In genomic region chr6:137252887-137253242, GRCm38 (mm10) we compare ENCODE assay signal across 8 mouse cellular contexts. TPM values are rescaled to one million over a fixed set of nuclear protein-coding genes. Genes with fewer than 3 reads are reported as not detected.
A peak's percentile ranks its signal among the peaks of the same experiment; 100 is the strongest.
DNase-seq lines count a peak whose midpoint lies in the region; ATAC-seq and TF ChIP-seq lines count a peak whose summit lies in the region.

No protein-coding gene starts in this region.

- DNase-seq in cerebellum, postnatal 10 days = peak; percentile 55 to 64
- DNase-seq in cerebellum, adult 11-12 months = no peak
- DNase-seq in lung, postnatal 25 days (ENCODE audit: low spot score) = no peak
- no peak for DNase-seq in thymus, postnatal 0 days (ENCODE audit: low spot score)
- DNase-seq in T-cell, adult 2 months (ENCODE audit: low spot score) = no peak

- TF ChIP-seq CTCF in small intestine, adult 2 months (IDR thresholded peaks at IDR 0.05; ENCODE audit: extremely low read depth, insufficient read length, insufficient replicate concordance, low read depth, low read length) = no peak

- no peak for ATAC-seq in lung, embryonic 16.5 days (ENCODE audit: low read depth)
- no peak for ATAC-seq in intestine, embryonic 16.5 days

- H3K36me3 ChIP-seq in lung, embryonic 16.5 days (ENCODE audit: control insufficient read depth, insufficient read depth, low read length) = no peaks in the 10 kb centered on the region
- H3K36me3 ChIP-seq in intestine, embryonic 16.5 days (ENCODE audit: control insufficient read depth, insufficient read depth, low read length) = no peaks in the 10 kb centered on the region
- H3K36me3 ChIP-seq in small intestine, adult 2 months (ENCODE audit: control insufficient read depth, insufficient read depth, low read length) = no peaks in the 10 kb centered on the region

- peak overlapping the region; percentile 64 for H3K4me2 ChIP-seq in lung, embryonic 16.5 days (ENCODE audit: low read depth, low read length)
- H3K4me2 ChIP-seq in intestine, embryonic 16.5 days (ENCODE audit: low read depth, low read length) = peak overlapping the region; percentile 87

- WGBS in lung, embryonic 16.5 days = 2% methylated on average over 15 of the region's 15 CpGs
- WGBS in intestine, embryonic 16.5 days = 2% methylated on average over 15 of the region's 15 CpGs
- 6% methylated on average over 15 of the region's 15 CpGs for WGBS in small intestine, adult 2 months

- H3K4me1 ChIP-seq in lung, embryonic 16.5 days (replicated peaks; ENCODE audit: control insufficient read depth, insufficient read depth, low read length) = no peaks in the 10 kb centered on the region
- H3K4me1 ChIP-seq in intestine, embryonic 16.5 days (ENCODE audit: control insufficient read depth, insufficient read depth, low read length) = no peaks in the 10 kb centered on the region; the same call in 1 of the 2 replicates
- H3K4me1 ChIP-seq in small intestine, adult 2 months (ENCODE audit: control insufficient read depth, insufficient read depth, insufficient read length, low read length) = no peaks in the 10 kb centered on the region

- TF ChIP-seq POLR2A in small intestine, adult 2 months (IDR thresholded peaks at IDR 0.05; ENCODE audit: low read depth, low read length) = no peak

- no peak overlapping the region for H3K27ac ChIP-seq in lung, embryonic 16.5 days (ENCODE audit: low read length)
- H3K27ac ChIP-seq in intestine, embryonic 16.5 days (ENCODE audit: low read length) = no peak overlapping the region
- H3K27ac ChIP-seq in small intestine, adult 2 months (ENCODE audit: insufficient read depth, low read depth, low read length) = no peak overlapping the region

- H3K9ac ChIP-seq in lung, embryonic 16.5 days (ENCODE audit: low read length) = peak overlapping the region; percentile 5
- H3K9ac ChIP-seq in intestine, embryonic 16.5 days (ENCODE audit: low read depth, low read length) = peak overlapping the region; percentile 50; the same call in 1 of the 2 replicates

- H3K9me3 ChIP-seq in lung, embryonic 16.5 days (ENCODE audit: control insufficient read depth, low read length) = no peaks in the 10 kb centered on the region
- H3K9me3 ChIP-seq in intestine, embryonic 16.5 days (ENCODE audit: control insufficient read depth, low read length) = no peaks in the 10 kb centered on the region

- H3K27me3 ChIP-seq in lung, embryonic 16.5 days (ENCODE audit: control insufficient read depth, insufficient read depth, low read depth, low read length) = peaks cover 20% of the 10 kb centered on the region
- H3K27me3 ChIP-seq in intestine, embryonic 16.5 days (replicated peaks; ENCODE audit: control insufficient read depth, insufficient read depth, low read length) = peaks cover 12% of the 10 kb centered on the region
- peaks cover 13% of the 10 kb centered on the region for H3K27me3 ChIP-seq in small intestine, adult 2 months (ENCODE audit: control insufficient read depth, insufficient read depth, low read length)

- peak overlapping the region; percentile 44 for H3K4me3 ChIP-seq in lung, embryonic 16.5 days (ENCODE audit: low read length)
- peak overlapping the region; percentile 48 for H3K4me3 ChIP-seq in intestine, embryonic 16.5 days (ENCODE audit: low read length)
- H3K4me3 ChIP-seq in small intestine, adult 2 months (ENCODE audit: low read depth, low read length) = peak overlapping the region; percentile 3; the same call in 1 of the 2 replicates

RNA-seq across cellular contexts. Expression of gene Ptpro, which starts 0.7 kb away (rescaled TPM):
- polyA plus RNA-seq in lung, embryonic 16.5 days (2015; fragmentation: Nextera tagmentation; extraction: Ambion mirVana) = 2.0 and 2.3 TPM in 2 replicates
- 1.8 and 2.3 TPM in 2 replicates for polyA plus RNA-seq in intestine, embryonic 16.5 days (2015; fragmentation: Nextera tagmentation; extraction: Ambion mirVana)
- polyA plus RNA-seq in small intestine, adult 2 months (2012; rRNA removed) = 0.55 and 0.56 TPM in 2 replicates
- polyA plus RNA-seq in thymus, postnatal 0 days (2015; fragmentation: Nextera tagmentation; extraction: Ambion mirVana) = 0.87 and 1.1 TPM in 2 replicates

Comparison
In these comparisons a context has a peak if more than half of its experiments do, and no peak if none do; other contexts are left out.
1. DNase-seq: peak in cerebellum, postnatal 10 days (2 of 2); none in cerebellum, adult 11-12 months (single experiment), lung, postnatal 25 days (single experiment), thymus, postnatal 0 days (single experiment) and T-cell, adult 2 months (single experiment).
2. Peak in every context shown above with its lines, with median percentiles within 50 percentile points of each other: H3K4me3 ChIP-seq.